Mouse (Mus musculus) neural tube, embryonic 10.5 days (tissue): ENCODE data around the gene Rassf8.
A peak's percentile ranks its signal among the peaks of the same experiment; 100 is the strongest.

ENCODE experiments used
- DNase-seq: peaks from one replicate; pipeline ENCODE4 v3.0.0-alpha.2; 2017; ENCODE audit warnings: low spot score; ENCODE audit errors: extremely low spot score

The Rassf8 gene

GRCm38 (mm10) chr6:145861462-145862227, 115.1 kb downstream of the Rassf8 start:
- no peak for DNase-seq

- DNase-seq, result no peak
These were observed 115.8 kb downstream of the Rassf8 start for GRCm38 (mm10) chr6:145862321-145862720.

- no peak for DNase-seq
These were observed 116.2 kb downstream of the Rassf8 start for GRCm38 (mm10) chr6:145862739-145863064.

GRCm38 (mm10) chr6:145863065-145863971, 116.8 kb downstream of the Rassf8 start:
- peak; percentile 74 for DNase-seq

- no peak for DNase-seq
These were observed 117.6 kb downstream of the Rassf8 start for GRCm38 (mm10) chr6:145864171-145864570.

GRCm38 (mm10) chr6:145865289-145865885, 118.8 kb downstream of the Rassf8 start, which contains the start of gene Bhlhe41:
Gene Bhlhe41 (minus strand): TSS chr6:145865558.
- peak; percentile 85 for DNase-seq

GRCm38 (mm10) chr6:145865886-145866851, 119.6 kb downstream of the Rassf8 start:
- peak; percentile 72 for DNase-seq

GRCm38 (mm10) chr6:145867111-145867510, 120.6 kb downstream of the Rassf8 start:
- no peak for DNase-seq
